Mouse (Mus musculus) MEL (cell line): ENCODE data around the gene Trip11. TPM values are rescaled to one million over a fixed set of nuclear protein-coding genes. Genes with fewer than 3 reads are reported as not detected.

Experiments used
- DNase-seq: peaks from one replicate; pipeline ENCODE4 v3.0.0; 2011; ENCODE audit warnings: low read depth, low spot score
- H3K27ac ChIP-seq: 2 replicates; pipeline ENCODE4 v1.5.1; 2012; ENCODE audit warnings: low read depth, mild to moderate bottlenecking, control low read depth, low read length, moderate library complexity; ENCODE audit not compliant: control insufficient read depth
- H3K27me3 ChIP-seq, 2 experiments: fragments of 150-350 bp in 1 of 2; sonication (generic) in 1 of 2; 2 replicates each; pipeline ENCODE4 v1.6.1; 2012; ENCODE audit warnings: low read length in 2 of 2, mild to moderate bottlenecking in 2 of 2, improper control_type of control experiment in 1 of 2, moderate library complexity in 1 of 2; ENCODE audit not compliant: insufficient read depth in 2 of 2, control insufficient read depth in 1 of 2
- H3K36me3 ChIP-seq, 2 experiments: 2 replicates each; pipeline ENCODE4 v1.6.1; 2012 to 2014; ENCODE audit warnings: low read length in 2 of 2, improper control_type of control experiment in 1 of 2, inconsistent platforms in 1 of 2, mild to moderate bottlenecking in 1 of 2; ENCODE audit not compliant: insufficient read depth in 2 of 2, control insufficient read depth in 1 of 2
- H3K4me1 ChIP-seq, 2 experiments: fragments of 150-350 bp in 1 of 2; sonication (generic) in 1 of 2; 2 replicates each; pipeline ENCODE4 v1.6.1; 2012; ENCODE audit warnings: low read length in 2 of 2, improper control_type of control experiment in 1 of 2, mild to moderate bottlenecking in 1 of 2; ENCODE audit not compliant: insufficient read depth in 2 of 2, control insufficient read depth in 1 of 2
- H3K4me3 ChIP-seq, 2 experiments: fragments of 150-350 bp in 1 of 2; sonication (generic) in 1 of 2; 2 replicates each; pipeline ENCODE4 v1.5.1; 2012; ENCODE audit warnings: low read depth in 2 of 2, low read length in 2 of 2, mild to moderate bottlenecking in 2 of 2, moderate library complexity in 2 of 2, control low read depth in 1 of 2, improper control_type of control experiment in 1 of 2; ENCODE audit not compliant: control insufficient read depth in 1 of 2, insufficient read depth in 1 of 2
- H3K79me2 ChIP-seq: 2 replicates; pipeline ENCODE4 v1.6.1; 2012; ENCODE audit warnings: mild to moderate bottlenecking, low read length, moderate library complexity; ENCODE audit not compliant: control insufficient read depth, poor library complexity, insufficient read depth
- H3K9ac ChIP-seq: 2 replicates; pipeline ENCODE4 v1.6.1; 2012; ENCODE audit warnings: low read depth, mild to moderate bottlenecking, control low read depth, low read length, moderate library complexity; ENCODE audit not compliant: control insufficient read depth, poor library complexity, severe bottlenecking
- H3K9me3 ChIP-seq: fragments of 150-350 bp; sonication (generic); replicated peaks from 2 replicates; pipeline ENCODE4 v1.6.1; 2012; ENCODE audit warnings: mild to moderate bottlenecking, low read length, improper control_type of control experiment, moderate library complexity; ENCODE audit not compliant: insufficient read depth
- BHLHE40 ChIP-seq: IDR thresholded peaks from 2 replicates; pipeline ENCODE4 v1.6.1; 2012; ENCODE audit warnings: low read depth, mild to moderate bottlenecking, inconsistent platforms, low read length, improper control_type of control experiment, borderline replicate concordance
- CHD2 ChIP-seq: IDR thresholded peaks from 2 replicates; pipeline ENCODE4 v1.6.1; 2011; ENCODE audit warnings: low read length, improper control_type of control experiment
- ELF1 ChIP-seq: IDR thresholded peaks from 2 replicates; pipeline ENCODE4 v1.6.1; 2014; ENCODE audit warnings: low read depth, mild to moderate bottlenecking, inconsistent platforms, low read length, improper control_type of control experiment, moderate library complexity
- JUND ChIP-seq: IDR thresholded peaks from 2 replicates; pipeline ENCODE4 v1.6.1; 2011; ENCODE audit warnings: low read depth, mild to moderate bottlenecking, improper control_type of control experiment, low read length
- MAFK ChIP-seq: IDR thresholded peaks from 2 replicates; pipeline ENCODE4 v1.6.1; 2011; ENCODE audit warnings: low read depth, mild to moderate bottlenecking, low read length, improper control_type of control experiment, borderline replicate concordance
- MAZ ChIP-seq: IDR thresholded peaks from 2 replicates; pipeline ENCODE4 v1.6.1; 2012; ENCODE audit warnings: low read depth, mild to moderate bottlenecking, inconsistent platforms, low read length, improper control_type of control experiment
- MXI1 ChIP-seq: IDR thresholded peaks from 2 replicates; pipeline ENCODE4 v1.6.1; 2011; ENCODE audit warnings: mild to moderate bottlenecking, low read depth, low read length, improper control_type of control experiment
- POLR2AphosphoS5 ChIP-seq: IDR thresholded peaks from 2 replicates; pipeline ENCODE4 v1.6.1; 2012; ENCODE audit warnings: low read depth, borderline replicate concordance, mild to moderate bottlenecking, inconsistent platforms, low read length, moderate library complexity, mixed read lengths
- RAD21 ChIP-seq: IDR thresholded peaks from 2 replicates; pipeline ENCODE4 v1.6.1; 2011; ENCODE audit warnings: mild to moderate bottlenecking, low read depth, low read length, improper control_type of control experiment
- SMC3 ChIP-seq: IDR thresholded peaks from 2 replicates; pipeline ENCODE4 v1.6.1; 2011; ENCODE audit warnings: low read depth, low read length, improper control_type of control experiment
- TBP ChIP-seq: IDR thresholded peaks from 2 replicates; pipeline ENCODE4 v1.8.0; 2011; ENCODE audit warnings: low read depth, low read length, improper control_type of control experiment
- UBTF ChIP-seq: IDR thresholded peaks from 2 replicates; pipeline ENCODE4 v1.6.1; 2012; ENCODE audit warnings: low read depth, mild to moderate bottlenecking, inconsistent platforms, low read length, improper control_type of control experiment, moderate library complexity, borderline replicate concordance; ENCODE audit not compliant: insufficient read depth
- ZMIZ1 ChIP-seq: IDR thresholded peaks from 2 replicates; pipeline ENCODE4 v1.6.1; 2012; ENCODE audit warnings: low read depth, mild to moderate bottlenecking, inconsistent platforms, low read length, improper control_type of control experiment, moderate library complexity
- polyA plus RNA-seq, 2 experiments: library from polyadenylated mRNA; stranded (reverse) in 1 of 2; unstranded in 1 of 2; fragments of >175 nt in 1 of 2; fragments of >200 nt in 1 of 2; gene quantifications; 2 replicates each; pipeline versions ENCODE4 v1.2.1 to v1.2.4; 2012; ENCODE audit warnings: low replicate concordance in 2 of 2, low read depth in 1 of 2; ENCODE audit not compliant: insufficient read length in 2 of 2, insufficient read depth in 1 of 2, missing spikeins in 1 of 2
- total RNA-seq: library from RNA; depleted of rRNA; stranded (reverse); fragments of 300-350 nt; gene quantifications from 2 replicates; pipeline ENCODE4 v1.2.3, GENCODE M21; 2012

Gene Trip11
- total and polyA plus RNA-seq, 3 experiments = 7.6 to 10.4 TPM; not detected in 1

DNA sequence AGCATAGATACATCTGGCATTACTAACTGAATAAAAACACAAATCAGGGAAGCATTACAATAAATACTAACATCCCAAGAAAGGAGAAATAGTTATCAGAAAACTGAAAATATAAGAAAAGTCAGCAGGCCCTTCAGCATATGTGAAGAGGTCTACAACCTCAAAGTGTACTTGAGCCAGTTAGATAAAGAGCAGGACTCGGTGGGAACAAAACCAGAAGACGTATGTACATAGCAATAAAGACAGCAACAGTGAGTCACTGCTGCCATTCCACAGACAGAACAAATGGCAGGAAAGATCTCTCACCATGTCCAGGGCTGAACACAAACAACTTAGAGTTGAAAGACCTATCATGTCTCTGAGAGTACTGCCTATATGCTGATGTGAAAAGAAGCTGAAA is 24.8 kb downstream of the Trip11 start:
- Histone ChIP-seq H3K9me3 (no peaks in the 10 kb centered on the region), H3K79me2 (no peaks in the 10 kb centered on the region), H3K4me3 (no peak overlapping the region), H3K9ac (no peak overlapping the region), H3K27ac (no peak overlapping the region), H3K36me3 (peaks cover 0 to 19% of the 10 kb centered on the region in 2 experiments; a peak in 2 of 4 replicates), H3K4me1 (no peaks in the 10 kb centered on the region), H3K27me3 (no peaks in the 10 kb centered on the region)
- DNase-seq = no peak
- TF ChIP-seq MXI1 = no peak
- no peak for TF ChIP-seq JUND
- TF ChIP-seq UBTF = no peak
- TF ChIP-seq ELF1 = no peak
- no peak for TF ChIP-seq TBP
- no peak for TF ChIP-seq POLR2AphosphoS5
- TF ChIP-seq SMC3 = no peak
- no peak for TF ChIP-seq MAZ

DNA sequence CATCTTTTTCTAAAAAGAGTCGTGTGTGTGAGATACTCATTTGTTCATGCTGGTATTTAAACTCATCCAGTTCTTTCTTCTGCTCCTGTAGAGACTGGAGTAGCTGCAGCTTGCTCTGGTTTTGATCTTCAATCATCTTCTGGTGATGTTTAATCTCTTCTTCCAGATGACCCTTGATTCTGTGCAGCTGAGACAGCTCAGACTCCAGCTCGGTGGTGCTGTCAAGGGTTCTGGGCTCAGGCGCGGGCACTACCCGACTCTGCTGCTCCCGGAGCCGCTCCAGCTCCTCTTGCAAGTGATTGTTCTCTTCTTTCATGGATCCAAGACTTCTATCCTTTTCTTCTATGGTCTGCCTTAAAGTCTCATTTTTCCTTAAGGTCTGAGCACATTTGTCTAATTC is 28.1 kb downstream of the Trip11 start:
- Histone ChIP-seq H3K27ac (no peak overlapping the region), H3K4me1 (no peaks in the 10 kb centered on the region), H3K79me2 (no peaks in the 10 kb centered on the region), H3K27me3 (no peaks in the 10 kb centered on the region), H3K4me3 (no peak overlapping the region), H3K9me3 (no peaks in the 10 kb centered on the region), H3K9ac (no peak overlapping the region), H3K36me3 (peaks cover 0 to 21% of the 10 kb centered on the region in 2 experiments; a peak in 2 of 4 replicates)
- no peak for DNase-seq
- TF ChIP-seq MAFK = no peak
- TF ChIP-seq CHD2 = no peak
- no peak for TF ChIP-seq RAD21
- TF ChIP-seq MAZ = no peak
- TF ChIP-seq ZMIZ1 = no peak
- TF ChIP-seq JUND = no peak
- TF ChIP-seq, all 39 proteins: peak for 0

DNA sequence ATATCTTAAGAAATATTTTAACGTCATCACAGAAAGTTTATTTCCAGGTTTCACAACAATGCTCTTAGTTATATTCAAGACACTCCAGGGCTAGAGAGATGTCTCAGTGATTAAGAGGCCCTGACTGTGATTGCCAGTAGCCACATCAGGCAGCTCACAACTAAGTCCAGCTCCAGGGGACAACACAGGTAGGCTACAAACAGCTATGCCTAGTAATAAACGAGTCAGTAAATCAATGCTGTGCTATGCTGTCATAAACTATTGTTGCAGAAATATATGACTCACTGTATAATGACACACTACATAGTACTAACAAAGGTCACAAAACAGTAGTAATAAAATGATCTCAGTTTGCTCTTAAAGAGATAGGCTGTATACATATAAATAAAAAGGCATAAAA is 36.7 kb downstream of the Trip11 start:
- DNase-seq = no peak
- TF ChIP-seq MAFK = no peak
- no peak for TF ChIP-seq BHLHE40
- H3K9ac ChIP-seq = no peak overlapping the region
- H3K4me3 ChIP-seq = no peak overlapping the region
- no peaks in the 10 kb centered on the region for H3K9me3 ChIP-seq
- no peaks in the 10 kb centered on the region for H3K4me1 ChIP-seq
- H3K27ac ChIP-seq = no peak overlapping the region
- peaks cover 0 to 24% of the 10 kb centered on the region in 2 experiments; a peak in 2 of 4 replicates for H3K36me3 ChIP-seq
- no peaks in the 10 kb centered on the region; the same call in 1 of the 2 replicates for H3K79me2 ChIP-seq
- no peaks in the 10 kb centered on the region for H3K27me3 ChIP-seq
